Mouse (Mus musculus): Measurements from ENCODE around the gene Ltb. TPM values are rescaled to one million over a fixed set of nuclear protein-coding genes. Genes with fewer than 3 reads are reported as not detected.

Ltb gene
- polyA plus RNA-seq, 1 experiment from 2014 or later, result 2.2 TPM

- H3K27me3 ChIP-seq, result no peaks in the 10 kb centered on the region
- peaks cover 47% of the 10 kb centered on the region for H3K4me1 ChIP-seq
- peak overlapping the region; percentile 98 for H3K27ac ChIP-seq
- no peak for ATAC-seq (ENCODE audit: borderline replicate concordance, extremely low read depth, low FRiP score, low TSS enrichment)
- H3K4me2 ChIP-seq, result peak overlapping the region; percentile 80
- H3K9me3 ChIP-seq, result no peaks in the 10 kb centered on the region
- H3K9ac ChIP-seq, result peak overlapping the region; percentile 94
- WGBS, result 5% methylated on average over 16 of the region's 16 CpGs
- peaks cover 50% of the 10 kb centered on the region for H3K36me3 ChIP-seq
- H3K4me3 ChIP-seq, result peak overlapping the region; percentile 81
Measured at GRCm38 (mm10) chr17:35243086-35243485, 48.8 kb downstream of the Ltb start.

GRCm38 (mm10) chr17:35244999-35245398 is 50.8 kb downstream of the Ltb start:
- H3K27me3 ChIP-seq, result no peaks in the 10 kb centered on the region
- H3K9me3 ChIP-seq, result no peaks in the 10 kb centered on the region
- peaks cover 47% of the 10 kb centered on the region for H3K4me1 ChIP-seq
- H3K4me2 ChIP-seq, result peak overlapping the region; percentile 80; the same call in 1 of the 2 replicates
- 0 out of 2 replicates have a peak overlapping the region, but pooled peaks have one; percentile 11 for H3K9ac ChIP-seq
- H3K27ac ChIP-seq, result no peak overlapping the region
- 53% methylated on average over 2 of the region's 2 CpGs for WGBS
- peaks cover 69% of the 10 kb centered on the region for H3K36me3 ChIP-seq
- H3K4me3 ChIP-seq, result no peak overlapping the region
- no peak for ATAC-seq (ENCODE audit: borderline replicate concordance, extremely low read depth, low FRiP score, low TSS enrichment)

Small RNA genes lying within 50 kb of the gene (microRNA-seq; reads per million reads assigned to microRNA genes)
- gene Mir6973a (not detected), gene Mir6974 (not detected), gene Mir6975 (1.1 reads per million)

Other genes starting within 250 kb of the Ltb start
- 0.15 and 0.26 TPM in 2 replicates for gene Hspa1b, start 235.2 kb upstream of the Ltb start, polyA plus RNA-seq (2015; fragmentation: Nextera tagmentation; extraction: Ambion mirVana)
- not detected in 2 replicates for gene Gm20481, start 224.5 kb upstream of the Ltb start, polyA plus RNA-seq (2015; fragmentation: Nextera tagmentation; extraction: Ambion mirVana)
- gene Hspa1a, start 222.3 kb upstream of the Ltb start, polyA plus RNA-seq (2015; fragmentation: Nextera tagmentation; extraction: Ambion mirVana), result 3.4 and 3.8 TPM in 2 replicates
- 0.45 and 0.79 TPM in 2 replicates for gene Hspa1l, start 221.7 kb upstream of the Ltb start, polyA plus RNA-seq (2015; fragmentation: Nextera tagmentation; extraction: Ambion mirVana)
- gene Lsm2, start 212.6 kb upstream of the Ltb start, polyA plus RNA-seq (2015; fragmentation: Nextera tagmentation; extraction: Ambion mirVana), result 210 and 216 TPM in 2 replicates
- 128 and 129 TPM in 2 replicates for gene Vars, start 193.5 kb upstream of the Ltb start, polyA plus RNA-seq (2015; fragmentation: Nextera tagmentation; extraction: Ambion mirVana)
- gene Vwa7, start 177.9 kb upstream of the Ltb start, polyA plus RNA-seq (2015; fragmentation: Nextera tagmentation; extraction: Ambion mirVana), result 0.14 and 0.25 TPM in 2 replicates
- gene Sapcd1, start 166.4 kb upstream of the Ltb start, polyA plus RNA-seq (2015; fragmentation: Nextera tagmentation; extraction: Ambion mirVana), result 7.2 and 7.7 TPM in 2 replicates
- gene Msh5, start 147.7 kb upstream of the Ltb start, polyA plus RNA-seq (2015; fragmentation: Nextera tagmentation; extraction: Ambion mirVana), result 4.4 TPM in 2 replicates
- gene Clic1, start 144.5 kb upstream of the Ltb start, polyA plus RNA-seq (2015; fragmentation: Nextera tagmentation; extraction: Ambion mirVana), result 283 and 300 TPM in 2 replicates
- 330 and 333 TPM in 2 replicates for gene Ddah2, start 135.4 kb upstream of the Ltb start, polyA plus RNA-seq (2015; fragmentation: Nextera tagmentation; extraction: Ambion mirVana)
- gene Ly6g6c, start 129.1 kb upstream of the Ltb start, polyA plus RNA-seq (2015; fragmentation: Nextera tagmentation; extraction: Ambion mirVana), result 0.36 and 0.39 TPM in 2 replicates
- 0.67 and 0.93 TPM in 2 replicates for gene Mpig6b, start 128.3 kb upstream of the Ltb start, polyA plus RNA-seq (2015; fragmentation: Nextera tagmentation; extraction: Ambion mirVana)
- gene Ly6g6e, start 117.5 kb upstream of the Ltb start, polyA plus RNA-seq (2015; fragmentation: Nextera tagmentation; extraction: Ambion mirVana), result 0.96 and 1.2 TPM in 2 replicates
- gene Ly6g6d, start 116.4 kb upstream of the Ltb start, polyA plus RNA-seq (2015; fragmentation: Nextera tagmentation; extraction: Ambion mirVana), result 5.2 and 6.7 TPM in 2 replicates
- 0.23 and 0.51 TPM in 2 replicates for gene Ly6g6f, start 108.8 kb upstream of the Ltb start, polyA plus RNA-seq (2015; fragmentation: Nextera tagmentation; extraction: Ambion mirVana)
- 94.8 and 95.6 TPM in 2 replicates for gene Abhd16a, start 105.2 kb upstream of the Ltb start, polyA plus RNA-seq (2015; fragmentation: Nextera tagmentation; extraction: Ambion mirVana)
- gene Ly6g5c, start 86.2 kb upstream of the Ltb start, polyA plus RNA-seq (2015; fragmentation: Nextera tagmentation; extraction: Ambion mirVana), result not detected in 2 replicates
- gene Ly6g5b, start 79.0 kb upstream of the Ltb start, polyA plus RNA-seq (2015; fragmentation: Nextera tagmentation; extraction: Ambion mirVana), result 0.79 and 0.95 TPM in 2 replicates
- gene Gpank1, start 73.0 kb upstream of the Ltb start, polyA plus RNA-seq (2015; fragmentation: Nextera tagmentation; extraction: Ambion mirVana), result 17.7 and 18.0 TPM in 2 replicates
- gene Csnk2b, start 72.4 kb upstream of the Ltb start, polyA plus RNA-seq (2015; fragmentation: Nextera tagmentation; extraction: Ambion mirVana), result 265 TPM in 2 replicates
- 9.6 and 9.7 TPM in 2 replicates for gene D17H6S53E, start 68.1 kb upstream of the Ltb start, polyA plus RNA-seq (2015; fragmentation: Nextera tagmentation; extraction: Ambion mirVana)
- 1.0 and 3.9 TPM in 2 replicates for gene Apom, start 62.4 kb upstream of the Ltb start, polyA plus RNA-seq (2015; fragmentation: Nextera tagmentation; extraction: Ambion mirVana)
- 48.6 and 51.2 TPM in 2 replicates for gene Bag6, start 59.3 kb upstream of the Ltb start, polyA plus RNA-seq (2015; fragmentation: Nextera tagmentation; extraction: Ambion mirVana)
- 169 and 179 TPM in 2 replicates for gene Prrc2a, start 29.5 kb upstream of the Ltb start, polyA plus RNA-seq (2015; fragmentation: Nextera tagmentation; extraction: Ambion mirVana)
- 6.9 and 9.0 TPM in 2 replicates for gene Aif1, start 18.4 kb upstream of the Ltb start, polyA plus RNA-seq (2015; fragmentation: Nextera tagmentation; extraction: Ambion mirVana)
- 12.1 and 13.0 TPM in 2 replicates for gene Lst1, start 6.0 kb upstream of the Ltb start, polyA plus RNA-seq (2015; fragmentation: Nextera tagmentation; extraction: Ambion mirVana)
- 0.16 TPM in 1 of 2 replicates, not detected in the other for gene Tnf, start 7.6 kb downstream of the Ltb start, polyA plus RNA-seq (2015; fragmentation: Nextera tagmentation; extraction: Ambion mirVana)
- gene Lta, start 10.9 kb downstream of the Ltb start, polyA plus RNA-seq (2015; fragmentation: Nextera tagmentation; extraction: Ambion mirVana), result 0.11 and 0.21 TPM in 2 replicates
- 0.70 and 0.75 TPM in 2 replicates for gene Gm16181, start 26.4 kb downstream of the Ltb start, polyA plus RNA-seq (2015; fragmentation: Nextera tagmentation; extraction: Ambion mirVana)
- gene Atp6v1g2, start 39.2 kb downstream of the Ltb start, polyA plus RNA-seq (2015; fragmentation: Nextera tagmentation; extraction: Ambion mirVana), result 3.4 and 4.3 TPM in 2 replicates
- 13.2 and 13.4 TPM in 2 replicates for gene Nfkbil1, start 41.4 kb downstream of the Ltb start, polyA plus RNA-seq (2015; fragmentation: Nextera tagmentation; extraction: Ambion mirVana)
- 512 and 523 TPM in 2 replicates for gene Ddx39b, start 47.3 kb downstream of the Ltb start, polyA plus RNA-seq (2015; fragmentation: Nextera tagmentation; extraction: Ambion mirVana)
- 114 and 138 TPM in 2 replicates for gene H2-D1, start 68.3 kb downstream of the Ltb start, polyA plus RNA-seq (2015; fragmentation: Nextera tagmentation; extraction: Ambion mirVana)
- 0.20 and 0.24 TPM in 2 replicates for gene H2-Q1, start 126.0 kb downstream of the Ltb start, polyA plus RNA-seq (2015; fragmentation: Nextera tagmentation; extraction: Ambion mirVana)
- gene H2-Q2, start 147.8 kb downstream of the Ltb start, polyA plus RNA-seq (2015; fragmentation: Nextera tagmentation; extraction: Ambion mirVana), result 6.6 and 7.1 TPM in 2 replicates
- gene H2-Q4, start 185.2 kb downstream of the Ltb start, polyA plus RNA-seq (2015; fragmentation: Nextera tagmentation; extraction: Ambion mirVana), result 6.3 and 7.6 TPM in 2 replicates
- 0.76 and 1.1 TPM in 2 replicates for gene H2-Q6, start 230.4 kb downstream of the Ltb start, polyA plus RNA-seq (2015; fragmentation: Nextera tagmentation; extraction: Ambion mirVana)
- 6.9 and 8.3 TPM in 2 replicates for gene H2-Q7, start 244.7 kb downstream of the Ltb start, polyA plus RNA-seq (2015; fragmentation: Nextera tagmentation; extraction: Ambion mirVana)

Data from lung, embryonic 15.5 days (tissue).